Mouse (Mus musculus) thymus, postnatal 25 days (tissue): ENCODE measurements around the gene Tent4b.

Source experiments
- DNase-seq: peaks from one replicate; pipeline ENCODE4 v3.0.0; 2022

Tent4b gene

DNA sequence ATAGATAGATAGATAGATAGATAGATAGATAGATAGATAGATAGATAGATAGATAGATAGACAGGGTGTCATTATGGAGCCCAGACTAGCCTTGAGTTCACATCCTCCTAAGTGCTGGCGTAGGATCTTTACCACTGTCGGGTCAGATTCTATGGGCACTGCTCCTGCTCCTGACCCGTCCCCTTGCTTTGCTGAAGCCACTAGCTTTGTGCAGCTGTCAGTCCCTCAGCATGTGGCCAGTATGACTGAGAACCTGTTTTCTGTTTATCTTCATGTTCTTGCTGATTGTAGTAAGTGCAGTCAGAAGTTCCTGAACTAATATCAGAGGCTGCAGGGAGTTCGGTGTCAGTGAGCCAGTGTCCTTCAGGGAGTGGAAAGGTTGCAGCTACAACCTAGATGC lies 108.7 kb downstream of the Tent4b start:
- no peak for DNase-seq
